Mouse (Mus musculus): ENCODE measurements around the gene Aph1a. TPM values are rescaled to one million over a fixed set of nuclear protein-coding genes. Genes with fewer than 3 reads are reported as not detected.
A peak's percentile ranks its signal among the peaks of the same experiment; 100 is the strongest.
"Not testable (repeated sequence)": the region's sequence is repeated elsewhere in the genome, so short reads cannot be mapped to it uniquely, and the experiment has no call there.

Aph1a gene
- polyA plus RNA-seq, 1 experiment from 2014 or later, result 25.9 TPM

GRCm38 (mm10) chr3:95916760-95917159, 23.0 kb downstream of the Aph1a start:
- no peak overlapping the region for H3K4me2 ChIP-seq
- H3K4me1 ChIP-seq (ENCODE audit: control insufficient read depth, insufficient read depth, low read length), result no peaks in the 10 kb centered on the region
- H3K4me3 ChIP-seq (ENCODE audit: low read depth, low read length), result no peak overlapping the region
- no peaks in the 10 kb centered on the region for H3K36me3 ChIP-seq (ENCODE audit: control insufficient read depth, insufficient read depth, low read length)
- no peaks in the 10 kb centered on the region for H3K27me3 ChIP-seq (ENCODE audit: control insufficient read depth, insufficient read depth, low read length)
- 65% methylated on average over 7 of the region's 7 CpGs for WGBS (ENCODE audit: insufficient replicate concordance)
- ATAC-seq (replicated peaks; ENCODE audit: insufficient number of reproducible peaks, low FRiP score, low TSS enrichment), result no peak
- no peak overlapping the region for H3K27ac ChIP-seq (ENCODE audit: low read depth, low read length)
- H3K9me3 ChIP-seq (replicated peaks; ENCODE audit: control insufficient read depth, low read length), result no peaks in the 10 kb centered on the region
- no peak overlapping the region for H3K9ac ChIP-seq (ENCODE audit: low read depth, low read length)

DNA sequence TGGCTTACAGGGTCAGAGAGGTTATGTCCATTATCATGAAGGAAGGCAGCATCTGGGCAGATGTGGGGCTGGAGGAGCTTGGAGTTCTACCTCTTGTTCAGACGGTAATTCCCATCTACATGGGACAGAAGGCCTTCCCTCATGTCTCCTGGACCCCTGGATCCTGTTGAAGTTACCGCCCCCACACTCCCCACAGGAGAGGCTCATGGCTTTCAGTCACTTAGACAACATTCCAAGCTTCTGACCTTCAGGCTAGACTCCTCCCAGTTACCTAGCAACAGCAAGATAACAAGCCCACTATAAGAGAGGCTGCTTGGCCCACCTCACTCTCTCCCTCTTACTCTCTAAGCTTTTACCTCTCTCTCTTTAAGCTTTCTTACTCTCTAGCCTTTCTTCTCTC, 26.8 kb downstream of the Aph1a start:
- H3K27me3 ChIP-seq (ENCODE audit: control insufficient read depth, insufficient read depth, low read length); H3K4me1 ChIP-seq (ENCODE audit: control insufficient read depth, insufficient read depth, low read length); H3K4me3 ChIP-seq (ENCODE audit: low read depth, low read length); ATAC-seq (replicated peaks; ENCODE audit: insufficient number of reproducible peaks, low FRiP score, low TSS enrichment); H3K9me3 ChIP-seq (replicated peaks; ENCODE audit: control insufficient read depth, low read length); H3K4me2 ChIP-seq; H3K27ac ChIP-seq (ENCODE audit: low read depth, low read length); H3K9ac ChIP-seq (ENCODE audit: low read depth, low read length); H3K36me3 ChIP-seq (ENCODE audit: control insufficient read depth, insufficient read depth, low read length): not testable (repeated sequence)
- 42% methylated on average over 2 of the region's 2 CpGs for WGBS (ENCODE audit: insufficient replicate concordance)

DNA sequence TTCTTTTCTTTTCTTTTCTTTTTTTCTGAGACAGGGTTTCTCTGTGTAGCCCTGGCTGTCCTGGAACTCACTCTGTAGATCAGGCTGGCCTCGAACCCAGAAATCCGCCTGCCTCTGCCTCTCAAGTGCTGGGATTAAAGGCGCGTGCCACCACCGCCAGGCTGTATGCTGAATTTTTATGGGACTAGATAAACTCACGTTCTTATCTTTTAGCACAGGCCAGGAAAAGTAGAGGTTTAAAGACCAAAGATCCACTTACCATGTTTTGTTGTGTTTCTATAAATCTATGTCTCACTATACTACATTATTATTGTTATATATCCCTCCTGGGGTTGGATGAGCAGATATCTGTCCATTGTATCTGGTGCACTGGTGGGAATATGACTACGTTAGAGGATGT, 29.7 kb downstream of the Aph1a start:
- WGBS (ENCODE audit: insufficient replicate concordance), result 82% methylated on average over 7 of the region's 7 CpGs
- H3K4me2 ChIP-seq; H3K27ac ChIP-seq (ENCODE audit: low read depth, low read length); H3K9ac ChIP-seq (ENCODE audit: low read depth, low read length); H3K27me3 ChIP-seq (ENCODE audit: control insufficient read depth, insufficient read depth, low read length); H3K36me3 ChIP-seq (ENCODE audit: control insufficient read depth, insufficient read depth, low read length); ATAC-seq (replicated peaks; ENCODE audit: insufficient number of reproducible peaks, low FRiP score, low TSS enrichment); H3K9me3 ChIP-seq (replicated peaks; ENCODE audit: control insufficient read depth, low read length); H3K4me1 ChIP-seq (ENCODE audit: control insufficient read depth, insufficient read depth, low read length); H3K4me3 ChIP-seq (ENCODE audit: low read depth, low read length): not testable (repeated sequence)

- no peaks in the 10 kb centered on the region for H3K9me3 ChIP-seq (replicated peaks; ENCODE audit: control insufficient read depth, low read length)
- WGBS (ENCODE audit: insufficient replicate concordance), result 54% methylated on average over 4 of the region's 4 CpGs
- H3K36me3 ChIP-seq (ENCODE audit: control insufficient read depth, insufficient read depth, low read length), result no peaks in the 10 kb centered on the region
- no peak for ATAC-seq (replicated peaks; ENCODE audit: insufficient number of reproducible peaks, low FRiP score, low TSS enrichment)
- H3K27me3 ChIP-seq (ENCODE audit: control insufficient read depth, insufficient read depth, low read length), result no peaks in the 10 kb centered on the region
- H3K4me1 ChIP-seq (ENCODE audit: control insufficient read depth, insufficient read depth, low read length), result no peaks in the 10 kb centered on the region
- H3K4me3 ChIP-seq (ENCODE audit: low read depth, low read length), result no peak overlapping the region
- H3K9ac ChIP-seq (ENCODE audit: low read depth, low read length), result no peak overlapping the region
- H3K4me2 ChIP-seq, result no peak overlapping the region
- no peak overlapping the region for H3K27ac ChIP-seq (ENCODE audit: low read depth, low read length)
These were observed 30.4 kb downstream of the Aph1a start for GRCm38 (mm10) chr3:95924185-95924584.

DNA sequence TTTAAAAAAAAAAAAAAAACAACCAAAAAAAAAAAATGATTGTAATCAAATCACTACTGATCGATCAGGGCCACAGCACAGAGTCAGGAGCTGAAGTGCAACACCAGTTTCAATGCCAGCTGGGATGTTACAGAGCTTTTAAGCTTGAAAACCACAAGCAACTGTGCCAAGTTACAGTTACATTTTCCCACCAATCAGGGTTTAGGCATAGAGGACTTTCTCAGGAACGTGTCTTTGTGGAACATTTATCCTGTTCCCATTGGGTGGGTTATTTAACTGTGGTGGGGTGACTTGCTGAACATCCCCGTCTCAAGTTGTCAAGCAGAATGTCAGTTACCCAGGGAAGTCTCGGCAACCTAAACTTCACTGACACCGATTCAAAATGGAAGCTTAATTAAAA, 31.3 kb downstream of the Aph1a start:
- Histone ChIP-seq H3K27ac (ENCODE audit: low read depth, low read length) (no peak overlapping the region), H3K9ac (ENCODE audit: low read depth, low read length) (no peak overlapping the region), H3K4me3 (ENCODE audit: low read depth, low read length) (no peak overlapping the region), H3K4me1 (ENCODE audit: control insufficient read depth, insufficient read depth, low read length) (no peaks in the 10 kb centered on the region), H3K4me2 (no peak overlapping the region), H3K9me3 (replicated peaks; ENCODE audit: control insufficient read depth, low read length) (no peaks in the 10 kb centered on the region), H3K36me3 (ENCODE audit: control insufficient read depth, insufficient read depth, low read length) (no peaks in the 10 kb centered on the region), H3K27me3 (ENCODE audit: control insufficient read depth, insufficient read depth, low read length) (no peaks in the 10 kb centered on the region)
- WGBS (ENCODE audit: insufficient replicate concordance), result 81% methylated on average over 5 of the region's 5 CpGs
- ATAC-seq (replicated peaks; ENCODE audit: insufficient number of reproducible peaks, low FRiP score, low TSS enrichment), result no peak

DNA sequence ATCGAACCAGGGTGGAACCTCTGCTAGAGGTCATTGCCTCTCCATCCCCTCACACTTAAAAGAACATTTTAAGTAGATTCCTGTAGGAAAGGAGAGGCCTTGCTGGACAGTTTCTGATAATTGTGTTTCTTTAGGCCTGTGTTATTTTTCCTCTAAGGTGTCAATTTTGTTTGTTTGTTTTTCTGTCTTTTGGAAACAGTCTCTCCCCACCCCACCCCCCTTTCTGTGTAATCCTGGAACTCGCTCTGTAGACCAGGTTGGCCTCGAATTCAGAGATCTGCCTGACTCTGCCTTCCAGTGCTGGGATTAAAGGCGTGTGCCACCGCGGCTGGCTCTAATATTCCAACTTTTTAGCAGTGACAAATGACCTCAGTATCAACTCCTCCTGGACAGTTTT, 34.5 kb downstream of the Aph1a start:
- Histone ChIP-seq H3K4me2 (peak overlapping the region; percentile 60), H3K27ac (ENCODE audit: low read depth, low read length) (peak overlapping the region; percentile 82), H3K9ac (ENCODE audit: low read depth, low read length) (peak overlapping the region; percentile 71), H3K27me3 (ENCODE audit: control insufficient read depth, insufficient read depth, low read length) (no peaks in the 10 kb centered on the region), H3K9me3 (replicated peaks; ENCODE audit: control insufficient read depth, low read length) (no peaks in the 10 kb centered on the region), H3K36me3 (ENCODE audit: control insufficient read depth, insufficient read depth, low read length) (no peaks in the 10 kb centered on the region), H3K4me1 (ENCODE audit: control insufficient read depth, insufficient read depth, low read length) (peaks cover 7% of the 10 kb centered on the region; the same call in 1 of the 2 replicates), H3K4me3 (ENCODE audit: low read depth, low read length) (peak overlapping the region; percentile 96)
- no peak for ATAC-seq (replicated peaks; ENCODE audit: insufficient number of reproducible peaks, low FRiP score, low TSS enrichment)
- WGBS (ENCODE audit: insufficient replicate concordance), result 60% methylated on average over 6 of the region's 6 CpGs

GRCm38 (mm10) chr3:95928658-95929503, 35.1 kb downstream of the Aph1a start, which contains the start of gene Anp32e:
Anp32e (plus strand) TSS chr3:95929246.
- Histone ChIP-seq H3K36me3 (ENCODE audit: control insufficient read depth, insufficient read depth, low read length) (peaks cover 1% of the 10 kb centered on the region), H3K4me2 (peak within 1 kb of the TSS; percentile 84), H3K4me3 (ENCODE audit: low read depth, low read length) (peak within 1 kb of the TSS; percentile 96), H3K27me3 (ENCODE audit: control insufficient read depth, insufficient read depth, low read length) (no peaks in the 10 kb centered on the region), H3K27ac (ENCODE audit: low read depth, low read length) (peak within 1 kb of the TSS; percentile 93), H3K4me1 (ENCODE audit: control insufficient read depth, insufficient read depth, low read length) (peaks cover 7% of the 10 kb centered on the region; the same call in 1 of the 2 replicates), H3K9ac (ENCODE audit: low read depth, low read length) (peak within 1 kb of the TSS; percentile 99), H3K9me3 (replicated peaks; ENCODE audit: control insufficient read depth, low read length) (no peaks in the 10 kb centered on the region)
- peak; percentile 100 for ATAC-seq (replicated peaks; ENCODE audit: insufficient number of reproducible peaks, low FRiP score, low TSS enrichment)
- under 1% methylated on average over 47 of the region's 49 CpGs for WGBS (ENCODE audit: insufficient replicate concordance)

DNA sequence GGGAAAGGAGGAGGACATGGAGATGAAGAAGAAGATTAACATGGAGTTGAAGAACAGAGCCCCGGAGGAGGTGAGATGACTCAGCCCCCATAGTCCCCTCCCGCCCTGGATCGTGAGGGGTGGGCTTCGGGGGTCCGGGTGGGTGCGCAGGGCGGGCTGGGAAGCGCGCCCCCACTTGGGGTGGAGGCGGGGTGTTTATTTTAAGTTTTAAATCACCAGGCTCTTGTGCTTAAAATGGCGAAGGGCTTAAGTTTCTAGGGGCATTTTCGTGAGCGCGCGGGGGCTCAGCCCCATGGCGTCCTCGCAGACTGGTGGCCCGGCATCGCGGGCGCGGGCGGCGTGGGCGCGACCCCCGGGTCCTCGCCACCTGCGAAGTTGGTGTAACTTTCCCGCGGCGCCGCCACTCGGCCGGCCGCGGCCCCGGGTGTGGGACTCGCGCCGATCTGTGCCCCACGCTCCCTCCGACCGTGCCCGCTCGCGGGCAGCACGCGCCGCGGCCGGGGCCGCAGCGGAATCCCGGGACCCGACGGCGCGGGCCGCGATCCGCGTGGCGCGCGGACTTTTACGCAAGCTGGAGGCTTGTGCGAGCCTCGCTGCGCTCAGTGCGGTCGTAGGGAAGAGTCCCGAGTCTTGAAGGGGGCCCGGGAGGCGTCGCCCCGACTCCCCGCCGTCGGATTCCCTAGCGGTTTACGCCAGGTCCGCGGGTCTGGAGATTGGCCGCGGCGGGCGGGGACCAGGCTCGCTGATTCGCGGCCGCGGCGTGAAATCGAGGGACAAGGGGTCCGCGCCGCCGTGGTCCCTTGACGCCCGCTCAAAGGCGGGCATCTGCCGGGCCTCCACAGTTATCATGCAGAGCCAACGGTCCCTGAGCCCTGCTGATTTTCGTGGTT, 36.1 kb downstream of the Aph1a start:
- under 1% methylated on average over 105 of the region's 105 CpGs for WGBS (ENCODE audit: insufficient replicate concordance)
- peak; percentile 14; the same call in 1 of the 2 replicates for ATAC-seq (replicated peaks; ENCODE audit: insufficient number of reproducible peaks, low FRiP score, low TSS enrichment)
- Histone ChIP-seq H3K36me3 (ENCODE audit: control insufficient read depth, insufficient read depth, low read length) (peaks cover 10% of the 10 kb centered on the region), H3K4me1 (ENCODE audit: control insufficient read depth, insufficient read depth, low read length) (peaks cover 7% of the 10 kb centered on the region; the same call in 1 of the 2 replicates), H3K9me3 (replicated peaks; ENCODE audit: control insufficient read depth, low read length) (no peaks in the 10 kb centered on the region), H3K27me3 (ENCODE audit: control insufficient read depth, insufficient read depth, low read length) (no peaks in the 10 kb centered on the region), H3K4me3 (ENCODE audit: low read depth, low read length) (peak overlapping the region; percentile 96), H3K27ac (ENCODE audit: low read depth, low read length) (peak overlapping the region; percentile 93), H3K4me2 (peak overlapping the region; percentile 84), H3K9ac (ENCODE audit: low read depth, low read length) (peak overlapping the region; percentile 99)
